Mouse (Mus musculus): ENCODE results near the gene Pde4b. TPM values are rescaled to one million over a fixed set of nuclear protein-coding genes. Genes with fewer than 3 reads are reported as not detected.

Pde4b gene
- polyA plus RNA-seq, 1 experiment from 2014 or later, result 19.1 TPM

DNA sequence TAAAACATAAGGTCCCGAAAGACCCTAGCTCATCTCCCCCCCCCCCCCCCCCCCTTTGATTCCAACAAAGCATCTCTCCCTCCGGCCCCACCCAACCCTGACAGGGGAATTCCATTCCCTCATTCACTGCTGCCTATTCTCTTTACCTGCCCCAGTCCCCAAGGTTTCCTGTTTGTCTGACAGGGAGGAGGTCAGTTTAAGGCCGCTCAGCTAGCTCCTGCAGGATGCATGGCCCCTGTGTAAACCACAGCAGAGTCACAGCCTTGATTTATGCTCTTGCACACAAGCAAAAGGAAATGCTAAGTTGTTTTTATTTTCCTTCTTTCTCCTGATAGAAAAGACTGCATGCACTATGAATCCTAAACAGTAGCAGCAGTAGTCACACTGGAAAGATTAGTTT lies 516.6 kb downstream of the Pde4b start:
- Histone ChIP-seq H3K4me1 (no peaks in the 10 kb centered on the region), H3K36me3 (peaks cover 75% of the 10 kb centered on the region), H3K4me2 (no peak overlapping the region), H3K9ac (no peak overlapping the region), H3K9me3 (no peaks in the 10 kb centered on the region), H3K4me3 (no peak overlapping the region), H3K27ac (replicated peaks) (no peak overlapping the region), H3K27me3 (replicated peaks) (no peaks in the 10 kb centered on the region)
- 68% methylated on average over 3 of the region's 3 CpGs for WGBS
- no peak for ATAC-seq (ENCODE audit: extremely low read depth, insufficient number of reproducible peaks, low FRiP score, low TSS enrichment)

DNA sequence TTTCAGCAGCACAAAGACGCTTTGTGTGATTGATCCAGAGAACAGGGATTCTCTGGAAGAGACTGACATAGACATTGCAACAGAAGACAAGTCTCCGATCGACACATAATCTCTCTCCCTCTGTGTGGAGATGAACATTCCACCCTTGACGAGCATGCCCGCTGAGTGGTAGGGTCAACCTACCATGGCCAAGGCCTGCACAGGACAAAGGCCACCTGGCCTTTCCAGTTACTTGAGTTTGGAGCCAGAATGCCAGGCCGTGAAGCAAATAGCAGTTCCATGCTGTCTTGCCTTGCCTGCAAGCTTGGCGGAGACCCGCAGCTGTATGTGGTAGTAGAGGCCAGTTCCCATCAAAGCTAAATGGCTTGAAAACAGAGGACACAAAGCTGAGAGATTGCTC lies 517.9 kb downstream of the Pde4b start:
- Histone ChIP-seq H3K9ac (no peak overlapping the region), H3K27me3 (replicated peaks) (no peaks in the 10 kb centered on the region), H3K27ac (replicated peaks) (no peak overlapping the region), H3K4me1 (no peaks in the 10 kb centered on the region), H3K9me3 (no peaks in the 10 kb centered on the region), H3K4me3 (no peak overlapping the region), H3K4me2 (no peak overlapping the region), H3K36me3 (peaks cover 63% of the 10 kb centered on the region)
- ATAC-seq (ENCODE audit: extremely low read depth, insufficient number of reproducible peaks, low FRiP score, low TSS enrichment), result no peak
- WGBS, result 91% methylated on average over 8 of the region's 8 CpGs

DNA sequence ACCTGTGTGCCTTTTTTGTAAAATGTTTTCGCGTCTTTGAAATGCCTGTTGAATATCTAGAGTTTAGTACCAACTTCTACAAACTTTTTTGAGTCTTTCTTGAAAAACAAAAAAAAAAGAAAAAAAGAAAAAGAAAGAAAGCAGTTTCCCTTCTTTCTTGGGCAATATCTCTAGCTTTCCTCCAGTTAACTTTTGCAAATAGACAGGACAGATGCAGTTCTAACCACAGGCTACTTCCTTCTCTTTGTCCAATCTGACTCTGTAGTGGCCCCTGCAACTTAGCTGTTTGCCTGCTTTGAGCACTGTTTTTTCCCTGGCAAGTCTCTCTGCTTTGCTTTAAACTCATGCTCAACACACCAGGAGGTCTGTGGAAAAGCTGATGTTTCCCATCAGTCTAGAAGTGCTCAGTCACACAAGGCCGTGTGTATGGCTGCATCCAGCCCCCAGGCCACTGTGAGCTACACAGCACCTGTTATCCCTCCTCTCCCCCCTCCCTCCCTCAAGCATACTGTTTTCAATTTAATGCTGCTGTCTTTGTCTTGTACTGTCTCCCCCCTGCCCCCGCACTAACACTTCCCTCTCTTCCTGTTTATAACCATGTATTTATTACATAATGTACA lies 518.5 kb downstream of the Pde4b start:
- WGBS, result 82% methylated on average over 4 of the region's 4 CpGs
- Histone ChIP-seq H3K36me3 (peaks cover 58% of the 10 kb centered on the region), H3K27ac (replicated peaks) (no peak overlapping the region), H3K4me3 (no peak overlapping the region), H3K4me2 (no peak overlapping the region), H3K4me1 (no peaks in the 10 kb centered on the region), H3K27me3 (replicated peaks) (no peaks in the 10 kb centered on the region), H3K9me3 (no peaks in the 10 kb centered on the region), H3K9ac (no peak overlapping the region)
- no peak for ATAC-seq (ENCODE audit: extremely low read depth, insufficient number of reproducible peaks, low FRiP score, low TSS enrichment)

DNA sequence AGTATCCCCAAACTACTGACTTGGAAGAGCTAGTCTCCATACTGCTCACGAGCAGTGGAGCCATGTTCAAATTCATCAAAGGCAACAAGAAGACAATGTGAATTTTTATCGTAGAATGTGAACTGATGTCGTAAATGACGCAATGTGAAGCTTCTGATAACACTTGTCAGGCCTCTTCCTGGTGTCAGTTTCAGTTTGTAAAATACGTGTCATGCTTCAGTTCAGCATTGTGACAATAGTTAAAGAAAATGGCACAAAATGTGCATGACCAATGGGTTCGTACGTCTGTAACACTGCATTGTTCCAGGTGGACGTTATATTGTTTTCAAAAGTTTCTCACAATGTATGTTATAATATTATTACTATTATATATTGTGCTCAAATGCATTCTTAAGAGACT lies 519.5 kb downstream of the Pde4b start:
- Histone ChIP-seq H3K27me3 (replicated peaks) (no peaks in the 10 kb centered on the region), H3K9ac (no peak overlapping the region), H3K4me2 (no peak overlapping the region), H3K4me3 (no peak overlapping the region), H3K27ac (replicated peaks) (no peak overlapping the region), H3K36me3 (peaks cover 53% of the 10 kb centered on the region), H3K4me1 (no peaks in the 10 kb centered on the region), H3K9me3 (no peaks in the 10 kb centered on the region)
- no peak for ATAC-seq (ENCODE audit: extremely low read depth, insufficient number of reproducible peaks, low FRiP score, low TSS enrichment)
- WGBS, result 75% methylated on average over 8 of the region's 8 CpGs

DNA sequence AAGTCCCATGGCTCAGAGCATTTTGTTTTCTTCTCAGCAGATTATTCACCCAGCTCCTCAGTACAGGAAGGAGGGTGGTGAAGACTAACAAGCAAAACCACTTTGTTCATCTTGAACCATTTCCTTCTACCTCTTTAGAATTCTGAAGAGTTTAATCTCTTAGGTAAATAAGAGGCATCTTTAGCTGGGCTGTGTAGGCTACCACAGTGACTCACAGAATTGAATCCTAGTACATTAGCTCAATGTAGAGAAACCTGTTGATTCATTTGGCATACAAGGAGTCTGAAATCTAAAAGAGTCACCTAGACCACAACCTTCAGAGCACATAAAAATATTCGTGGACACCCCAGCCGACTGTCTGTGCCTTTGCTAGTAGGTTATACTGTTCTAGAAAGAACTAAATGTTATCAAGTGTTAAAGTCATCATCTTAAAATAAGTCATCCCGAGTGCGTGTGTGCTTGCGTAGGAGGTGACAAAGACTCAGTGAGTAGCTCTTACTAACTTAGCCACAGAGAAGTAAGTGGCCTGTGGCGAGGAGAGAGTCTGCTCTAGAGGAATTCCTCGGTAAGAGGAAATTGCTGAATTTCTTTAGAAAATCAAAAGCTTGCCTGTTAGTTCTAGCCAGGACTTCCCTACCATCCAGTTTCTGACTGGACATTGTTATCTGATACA lies 520.5 kb downstream of the Pde4b start:
- Histone ChIP-seq H3K9ac (no peak overlapping the region), H3K4me1 (no peaks in the 10 kb centered on the region), H3K4me3 (no peak overlapping the region), H3K4me2 (no peak overlapping the region), H3K27ac (replicated peaks) (no peak overlapping the region), H3K36me3 (peaks cover 44% of the 10 kb centered on the region), H3K9me3 (no peaks in the 10 kb centered on the region), H3K27me3 (replicated peaks) (no peaks in the 10 kb centered on the region)
- ATAC-seq (ENCODE audit: extremely low read depth, insufficient number of reproducible peaks, low FRiP score, low TSS enrichment), result no peak
- WGBS, result 69% methylated on average over 7 of the region's 7 CpGs

DNA sequence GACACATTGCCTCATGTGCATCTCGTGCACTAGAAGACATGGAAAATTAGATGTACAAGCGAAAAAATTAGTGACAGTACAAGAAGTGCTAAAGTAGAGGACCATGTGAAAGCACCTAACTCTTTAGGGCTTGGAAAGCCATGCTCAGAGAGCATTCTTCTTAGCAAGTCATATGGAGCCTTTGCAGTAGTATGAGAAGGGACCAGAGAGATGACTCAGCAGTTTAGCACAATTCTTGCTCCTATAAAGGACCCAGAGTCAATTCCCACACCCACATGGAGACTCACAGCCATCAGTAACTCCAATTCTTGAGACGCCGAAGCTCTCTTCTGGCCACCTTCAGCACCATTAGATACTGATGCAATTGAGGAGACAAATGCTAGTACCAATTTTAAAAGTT lies 525.3 kb downstream of the Pde4b start:
- no peak overlapping the region for H3K4me3 ChIP-seq
- H3K36me3 ChIP-seq, result 0 out of 2 replicates have a peak, but pooled peaks cover 3% of the 10 kb centered on the region
- no peak overlapping the region for H3K27ac ChIP-seq (replicated peaks)
- H3K27me3 ChIP-seq (replicated peaks), result no peaks in the 10 kb centered on the region
- no peak for ATAC-seq (ENCODE audit: extremely low read depth, insufficient number of reproducible peaks, low FRiP score, low TSS enrichment)
- no peak overlapping the region for H3K9ac ChIP-seq
- no peaks in the 10 kb centered on the region for H3K9me3 ChIP-seq
- WGBS, result 78% methylated on average over 4 of the region's 4 CpGs
- no peaks in the 10 kb centered on the region for H3K4me1 ChIP-seq
- no peak overlapping the region for H3K4me2 ChIP-seq

DNA sequence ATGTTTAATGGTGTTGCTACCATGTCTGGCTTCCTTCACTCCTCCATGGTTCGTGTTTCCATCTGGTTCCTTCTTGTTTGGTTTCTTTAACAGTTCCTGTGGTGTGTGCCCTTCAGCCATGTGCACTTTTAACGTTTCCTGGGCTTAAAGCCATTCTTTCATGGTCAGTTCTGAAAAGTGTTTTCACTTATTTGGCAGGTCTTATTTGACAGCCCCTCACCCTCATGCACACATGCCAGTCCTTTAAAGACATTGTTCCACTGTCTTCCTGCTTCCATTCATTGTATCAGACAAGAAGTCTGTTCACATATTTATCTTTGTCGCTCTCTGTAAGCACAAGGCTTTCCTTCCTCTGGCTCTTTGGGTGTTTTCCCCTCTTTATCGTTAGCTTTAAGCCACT lies 530.4 kb downstream of the Pde4b start:
- Histone ChIP-seq H3K4me3 (no peak overlapping the region), H3K27me3 (replicated peaks) (no peaks in the 10 kb centered on the region), H3K27ac (replicated peaks) (peak overlapping the region; percentile 20; the same call in 1 of the 2 replicates), H3K9ac (no peak overlapping the region), H3K36me3 (no peaks in the 10 kb centered on the region), H3K9me3 (no peaks in the 10 kb centered on the region), H3K4me2 (no peak overlapping the region), H3K4me1 (0 out of 2 replicates have a peak, but pooled peaks cover 4% of the 10 kb centered on the region)
- no peak for ATAC-seq (ENCODE audit: extremely low read depth, insufficient number of reproducible peaks, low FRiP score, low TSS enrichment)
- 52% methylated on average over 4 of the region's 4 CpGs for WGBS

DNA sequence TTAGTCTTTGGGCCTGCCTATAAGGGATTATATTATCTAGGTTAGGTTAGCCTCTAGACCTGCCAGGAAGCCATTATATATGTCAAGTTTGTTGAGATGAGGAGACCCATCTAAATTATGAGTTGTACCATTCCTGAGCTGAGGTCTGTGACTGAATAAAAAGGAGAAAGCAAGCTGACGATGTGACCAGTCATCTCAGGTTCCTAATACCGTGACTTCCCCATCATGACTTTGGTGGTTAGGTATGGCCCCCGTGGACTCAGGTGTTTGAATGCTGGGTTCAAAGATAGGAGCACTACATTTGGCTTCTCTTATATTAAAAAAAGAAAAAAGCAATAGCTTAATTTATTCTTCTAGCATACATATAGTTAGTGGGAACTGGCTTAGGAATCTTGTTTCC lies 531.3 kb downstream of the Pde4b start:
- Histone ChIP-seq H3K36me3 (no peaks in the 10 kb centered on the region), H3K27ac (replicated peaks) (no peak overlapping the region), H3K27me3 (replicated peaks) (no peaks in the 10 kb centered on the region), H3K4me3 (no peak overlapping the region), H3K9me3 (no peaks in the 10 kb centered on the region), H3K4me2 (no peak overlapping the region), H3K9ac (no peak overlapping the region), H3K4me1 (0 out of 2 replicates have a peak, but pooled peaks cover 4% of the 10 kb centered on the region)
- 85% methylated on average over 3 of the region's 3 CpGs for WGBS
- no peak for ATAC-seq (ENCODE audit: extremely low read depth, insufficient number of reproducible peaks, low FRiP score, low TSS enrichment)

DNA sequence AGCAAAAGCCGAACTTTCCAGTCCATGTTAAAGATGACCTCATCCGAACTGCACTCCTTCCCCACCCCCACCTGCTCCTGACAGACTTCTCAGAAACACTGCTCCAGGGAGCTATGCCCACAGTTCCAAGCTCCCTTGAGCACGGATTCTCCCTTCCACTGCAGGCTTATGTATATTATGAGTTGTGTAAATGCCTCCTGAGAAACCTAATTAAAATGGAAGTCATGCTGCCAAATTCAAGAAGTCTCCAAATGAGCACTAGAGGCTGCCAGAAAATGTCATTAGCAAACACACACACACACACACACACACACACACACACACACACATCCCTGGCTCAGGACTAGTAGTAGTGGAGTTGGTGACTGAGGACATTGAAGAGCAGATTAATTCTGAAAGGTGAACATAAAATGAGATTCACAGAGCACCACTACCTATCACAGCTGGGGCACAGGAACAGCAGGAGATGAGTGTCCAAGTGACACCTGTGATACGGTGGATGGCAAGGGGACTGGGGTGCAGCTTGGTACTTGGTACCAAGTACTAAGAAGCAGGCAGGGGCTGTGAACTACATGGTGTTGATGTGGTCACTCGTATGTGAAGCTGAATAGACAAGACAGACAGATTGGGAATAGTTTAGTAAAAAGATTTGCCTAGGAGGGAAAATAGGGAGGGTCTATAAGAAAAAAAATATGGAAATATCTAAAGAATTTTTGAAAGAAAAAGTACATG lies 533.0 kb downstream of the Pde4b start:
- H3K4me2 ChIP-seq, result no peak overlapping the region
- ATAC-seq (ENCODE audit: extremely low read depth, insufficient number of reproducible peaks, low FRiP score, low TSS enrichment), result no peak
- 0 out of 2 replicates have a peak, but pooled peaks cover 4% of the 10 kb centered on the region for H3K4me1 ChIP-seq
- no peaks in the 10 kb centered on the region for H3K9me3 ChIP-seq
- H3K27ac ChIP-seq (replicated peaks), result no peak overlapping the region
- H3K9ac ChIP-seq, result no peak overlapping the region
- 36% methylated on average over 5 of the region's 5 CpGs for WGBS
- H3K27me3 ChIP-seq (replicated peaks), result no peaks in the 10 kb centered on the region
- H3K4me3 ChIP-seq, result no peak overlapping the region
- no peaks in the 10 kb centered on the region for H3K36me3 ChIP-seq

DNA sequence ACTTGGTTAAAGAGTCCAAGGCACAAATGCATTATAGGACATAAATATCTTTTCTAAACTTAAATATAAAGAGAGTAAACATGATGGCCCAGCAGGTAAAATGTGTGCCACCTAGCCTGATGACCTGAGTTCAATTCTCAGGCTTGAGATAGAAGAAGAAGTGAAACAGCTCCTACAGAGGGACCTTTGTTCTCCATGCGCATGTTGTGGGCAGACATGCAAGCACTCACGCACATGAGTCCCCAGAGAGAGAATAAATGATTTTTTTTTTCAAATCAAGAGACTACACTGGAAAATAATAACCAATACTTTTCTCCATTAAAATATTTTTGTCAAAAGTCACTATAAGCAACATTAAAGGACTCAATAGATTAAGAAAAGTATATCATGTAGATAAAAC lies 533.8 kb downstream of the Pde4b start:
- no peaks in the 10 kb centered on the region for H3K9me3 ChIP-seq
- H3K36me3 ChIP-seq, result no peaks in the 10 kb centered on the region
- 0 out of 2 replicates have a peak, but pooled peaks cover 4% of the 10 kb centered on the region for H3K4me1 ChIP-seq
- H3K4me3 ChIP-seq, result no peak overlapping the region
- no peak overlapping the region for H3K9ac ChIP-seq
- H3K4me2 ChIP-seq, result no peak overlapping the region
- 72% methylated on average over 2 of the region's 2 CpGs for WGBS
- H3K27me3 ChIP-seq (replicated peaks), result no peaks in the 10 kb centered on the region
- ATAC-seq (ENCODE audit: extremely low read depth, insufficient number of reproducible peaks, low FRiP score, low TSS enrichment), result no peak
- H3K27ac ChIP-seq (replicated peaks), result no peak overlapping the region

DNA sequence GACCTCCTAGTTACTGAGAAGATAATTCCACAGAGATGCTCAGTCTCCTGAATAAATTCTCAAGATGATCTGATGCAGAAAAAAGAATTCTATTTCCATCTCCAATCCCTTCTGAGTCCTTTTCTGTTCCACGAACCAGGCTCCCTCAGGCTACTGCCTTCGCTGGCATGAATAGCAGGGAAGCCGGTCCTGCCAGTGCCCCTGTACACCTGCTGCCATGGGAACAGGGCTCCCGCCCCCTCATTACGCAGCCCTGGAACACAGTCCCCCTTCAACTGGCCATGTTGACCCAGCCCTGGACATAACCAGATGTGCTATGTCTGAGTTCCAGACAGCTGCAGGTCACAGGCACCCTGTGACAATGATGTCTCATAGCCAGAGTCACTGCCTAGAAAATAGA lies 535.6 kb downstream of the Pde4b start:
- no peaks in the 10 kb centered on the region for H3K36me3 ChIP-seq
- 72% methylated on average over 5 of the region's 5 CpGs for WGBS
- H3K4me1 ChIP-seq, result 0 out of 2 replicates have a peak, but pooled peaks cover 4% of the 10 kb centered on the region
- H3K4me2 ChIP-seq, result no peak overlapping the region
- H3K9ac ChIP-seq, result no peak overlapping the region
- ATAC-seq (ENCODE audit: extremely low read depth, insufficient number of reproducible peaks, low FRiP score, low TSS enrichment), result no peak
- H3K27me3 ChIP-seq (replicated peaks), result no peaks in the 10 kb centered on the region
- no peaks in the 10 kb centered on the region for H3K9me3 ChIP-seq
- H3K27ac ChIP-seq (replicated peaks), result no peak overlapping the region
- H3K4me3 ChIP-seq, result no peak overlapping the region
